Mouse (Mus musculus) heart, embryonic 13.5 days (tissue): ENCODE results near the gene Zfp715. TPM values are rescaled to one million over a fixed set of nuclear protein-coding genes. Genes with fewer than 3 reads are reported as not detected.
"Not testable (repeated sequence)": the region's sequence is repeated elsewhere in the genome, so short reads cannot be mapped to it uniquely, and the experiment has no call there.

Experiments used
- ATAC-seq: fragments of 200-750 bp; cut with Nextera tagmentation; 2 replicates; pipeline ENCODE4 v1.8.0; 2017; ENCODE audit warnings: moderate TSS enrichment; ENCODE audit not compliant: insufficient number of reproducible peaks, low FRiP score, low TSS enrichment; ENCODE audit errors: extremely low read depth
- H3K27ac ChIP-seq: fragments of 300-500 bp; sonication (generic); replicated peaks from 2 replicates; pipeline ENCODE4 v1.5.1; 2015; ENCODE audit warnings: moderate library complexity, mild to moderate bottlenecking, inconsistent platforms
- H3K27me3 ChIP-seq: fragments of 300-500 bp; sonication (generic); replicated peaks from 2 replicates; pipeline ENCODE4 v1.6.1; 2015; ENCODE audit warnings: mild to moderate bottlenecking, inconsistent platforms
- H3K36me3 ChIP-seq: fragments of 300-500 bp; sonication (generic); 2 replicates; pipeline ENCODE4 v1.6.1; 2015; ENCODE audit warnings: mild to moderate bottlenecking, inconsistent platforms
- H3K4me1 ChIP-seq: fragments of 300-500 bp; sonication (generic); 2 replicates; pipeline ENCODE4 v1.6.1; 2015; ENCODE audit warnings: inconsistent platforms
- H3K4me2 ChIP-seq: fragments of 300-500 bp; sonication (generic); 2 replicates; pipeline ENCODE4 v1.6.1; 2015; ENCODE audit warnings: inconsistent platforms, mild to moderate bottlenecking, moderate library complexity
- H3K4me3 ChIP-seq: fragments of 300-500 bp; sonication (generic); 2 replicates; pipeline ENCODE4 v1.5.1; 2015; ENCODE audit warnings: moderate library complexity, mild to moderate bottlenecking, inconsistent platforms
- H3K9ac ChIP-seq: fragments of 300-500 bp; sonication (generic); 2 replicates; pipeline ENCODE4 v1.6.1; 2015; ENCODE audit warnings: inconsistent platforms, mild to moderate bottlenecking, moderate library complexity
- H3K9me3 ChIP-seq: fragments of 300-500 bp; sonication (generic); 2 replicates; pipeline ENCODE4 v1.6.1; 2016; ENCODE audit warnings: inconsistent platforms
- WGBS: fragments of 180-500 bp; shearing (Covaris S2); methylation state at CpG from one replicate; pipeline ENCODE4 v1.1.7; 2015; ENCODE audit warnings: mixed read lengths; 5-methylcytosine and 5-hydroxymethylcytosine counted together
- polyA plus RNA-seq: library from polyadenylated mRNA; unstranded; fragments of >200 nt; fragmentation: Nextera tagmentation; extraction: Ambion mirVana; gene quantifications from 2 replicates; pipeline ENCODE4 v1.2.1, GENCODE M21; 2015

Gene Zfp715
- polyA plus RNA-seq: 8.2 and 8.8 TPM in 2 replicates

DNA sequence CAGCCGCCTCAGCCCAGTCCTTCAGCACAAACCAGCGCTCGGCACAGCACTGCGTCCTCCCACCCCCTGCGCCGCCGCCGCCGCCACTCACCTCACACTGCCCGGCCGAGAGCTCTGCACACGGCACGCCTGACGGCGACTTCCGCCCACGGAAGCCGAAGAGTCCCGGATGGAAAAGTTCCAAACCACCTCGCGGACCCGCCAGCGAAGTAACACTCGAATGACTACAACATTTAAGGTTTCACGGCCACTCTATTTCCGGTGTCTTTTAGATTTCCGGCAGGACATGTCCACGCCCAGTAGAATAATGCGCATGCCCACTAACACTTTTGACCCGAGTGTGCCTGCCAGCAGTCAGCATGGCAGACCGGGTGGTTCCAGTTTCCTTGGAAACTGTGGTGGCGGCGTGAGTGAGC, at the start of gene Zfp715:
Gene Zfp715 (minus strand): TSS at position 282 of the 416 bp plus-strand sequence.
- Histone ChIP-seq H3K9ac (peak within 1 kb of the TSS; percentile 93), H3K27ac (peak within 1 kb of the TSS; percentile 91), H3K4me1 (peaks cover 28% of the 10 kb centered on the region), H3K4me2 (peak within 1 kb of the TSS; percentile 83), H3K36me3 (peaks cover 28% of the 10 kb centered on the region), H3K27me3 (no peaks in the 10 kb centered on the region), H3K4me3 (peak within 1 kb of the TSS; percentile 91), H3K9me3 (no peaks in the 10 kb centered on the region)
- under 1% methylated on average over 33 of the region's 33 CpGs for WGBS
- ATAC-seq: peak; percentile 74

GRCm38 (mm10) chr7:43362021-43362420, 48.9 kb upstream of the Zfp715 start:
- WGBS: 60% methylated on average over 4 of the region's 4 CpGs

DNA sequence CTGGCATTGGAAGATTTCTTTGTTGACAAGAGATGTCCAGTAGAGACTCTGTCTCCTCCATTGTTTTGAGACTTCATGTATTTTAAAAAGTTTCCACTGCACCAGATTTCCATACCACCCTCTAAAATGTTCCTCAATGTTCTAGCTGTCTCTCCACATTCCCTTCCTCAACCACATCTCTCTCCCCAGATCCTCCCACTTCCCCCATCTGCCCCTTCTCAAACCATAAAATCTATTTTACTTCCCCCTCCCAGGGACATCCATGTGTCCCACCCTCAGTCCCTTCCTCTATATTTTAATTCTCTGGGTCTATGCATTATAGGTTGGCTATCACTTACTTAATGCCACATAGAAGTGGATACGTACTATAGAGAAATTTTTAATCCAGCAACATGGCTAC, 48.3 kb upstream of the Zfp715 start:
- WGBS: 74% methylated on average over 1 of the region's 1 CpGs
- no peak overlapping the region for H3K27ac ChIP-seq
- H3K4me2 ChIP-seq: no peak overlapping the region
- no peaks in the 10 kb centered on the region for H3K4me1 ChIP-seq
- no peaks in the 10 kb centered on the region for H3K36me3 ChIP-seq
- ATAC-seq: no peak
- H3K4me3 ChIP-seq: no peak overlapping the region
- no peaks in the 10 kb centered on the region for H3K9me3 ChIP-seq
- H3K27me3 ChIP-seq: no peaks in the 10 kb centered on the region
- no peak overlapping the region for H3K9ac ChIP-seq

More at GRCm38 (mm10) chr7:43362021-43362420, 48.9 kb upstream of the Zfp715 start:
- H3K36me3 ChIP-seq: no peaks in the 10 kb centered on the region
- no peaks in the 10 kb centered on the region for H3K9me3 ChIP-seq
- no peaks in the 10 kb centered on the region for H3K4me1 ChIP-seq
- H3K27ac ChIP-seq: no peak overlapping the region
- no peak overlapping the region for H3K4me3 ChIP-seq
- no peak overlapping the region for H3K9ac ChIP-seq
- no peak overlapping the region for H3K4me2 ChIP-seq
- no peaks in the 10 kb centered on the region for H3K27me3 ChIP-seq
- ATAC-seq: no peak

- WGBS: 77% methylated on average over 3 of the region's 3 CpGs
These were observed 45.5 kb upstream of the Zfp715 start for GRCm38 (mm10) chr7:43358556-43358955.

GRCm38 (mm10) chr7:43354893-43355835, 42.1 kb upstream of the Zfp715 start:
- Histone ChIP-seq H3K36me3 (no peaks in the 10 kb centered on the region), H3K9ac (no peak overlapping the region), H3K27ac (no peak overlapping the region), H3K4me2 (peak overlapping the region; percentile 18), H3K4me1 (0 out of 2 replicates have a peak, but pooled peaks cover 3% of the 10 kb centered on the region), H3K9me3 (no peaks in the 10 kb centered on the region), H3K4me3 (no peak overlapping the region), H3K27me3 (no peaks in the 10 kb centered on the region)
- 6% methylated on average over 12 of the region's 12 CpGs for WGBS
- no peak for ATAC-seq

More at GRCm38 (mm10) chr7:43358556-43358955, 45.5 kb upstream of the Zfp715 start:
- Histone ChIP-seq H3K4me1 (0 out of 2 replicates have a peak, but pooled peaks cover 3% of the 10 kb centered on the region), H3K9ac (no peak overlapping the region), H3K27me3 (no peaks in the 10 kb centered on the region), H3K4me2 (no peak overlapping the region), H3K36me3 (no peaks in the 10 kb centered on the region), H3K4me3 (no peak overlapping the region), H3K27ac (no peak overlapping the region), H3K9me3 (no peaks in the 10 kb centered on the region)
- ATAC-seq: no peak

DNA sequence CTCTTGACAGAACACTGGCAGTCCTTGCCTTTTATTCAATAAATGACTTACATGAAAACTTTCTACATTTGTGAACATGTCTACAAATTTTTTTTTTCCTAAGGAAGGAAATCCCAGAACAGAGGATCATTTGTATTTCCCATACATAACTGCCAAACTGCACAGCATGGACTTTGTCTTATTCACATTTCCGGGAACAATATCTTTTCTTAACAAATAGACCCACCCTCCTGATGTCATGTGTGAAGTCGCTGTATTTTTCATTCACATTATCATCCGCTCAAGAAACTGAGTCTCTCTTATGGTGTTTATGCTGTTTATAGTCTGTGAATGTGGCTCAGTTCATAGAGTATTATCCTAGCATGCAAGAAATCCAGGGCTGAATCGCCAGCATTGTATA, 40.7 kb upstream of the Zfp715 start:
- H3K4me1 ChIP-seq: 0 out of 2 replicates have a peak, but pooled peaks cover 3% of the 10 kb centered on the region
- H3K9me3 ChIP-seq: no peaks in the 10 kb centered on the region
- no peaks in the 10 kb centered on the region for H3K36me3 ChIP-seq
- 66% methylated on average over 4 of the region's 4 CpGs for WGBS
- no peak overlapping the region for H3K4me2 ChIP-seq
- no peak overlapping the region for H3K9ac ChIP-seq
- no peak overlapping the region for H3K27ac ChIP-seq
- no peak overlapping the region for H3K4me3 ChIP-seq
- H3K27me3 ChIP-seq: no peaks in the 10 kb centered on the region
- ATAC-seq: no peak

- Histone ChIP-seq H3K9me3 (no peaks in the 10 kb centered on the region), H3K4me1 (0 out of 2 replicates have a peak, but pooled peaks cover 3% of the 10 kb centered on the region), H3K4me2 (no peak overlapping the region), H3K27ac (no peak overlapping the region), H3K36me3 (no peaks in the 10 kb centered on the region), H3K9ac (no peak overlapping the region), H3K27me3 (no peaks in the 10 kb centered on the region), H3K4me3 (no peak overlapping the region)
- 52% methylated on average over 4 of the region's 4 CpGs for WGBS
- no peak for ATAC-seq
These were observed 40.0 kb upstream of the Zfp715 start for GRCm38 (mm10) chr7:43353118-43353517.

GRCm38 (mm10) chr7:43351154-43351553, 38.1 kb upstream of the Zfp715 start, which contains the start of gene Siglecf:
Gene Siglecf, plus strand, starts transcription at chr7:43351341.
- Histone ChIP-seq H3K4me2 (no peak within 1 kb of the TSS), H3K27ac (no peak within 1 kb of the TSS), H3K4me3 (no peak within 1 kb of the TSS), H3K9me3 (no peaks in the 10 kb centered on the region), H3K4me1 (0 out of 2 replicates have a peak, but pooled peaks cover 3% of the 10 kb centered on the region), H3K9ac (no peak within 1 kb of the TSS), H3K27me3 (no peaks in the 10 kb centered on the region), H3K36me3 (no peaks in the 10 kb centered on the region)
- 41% methylated on average over 3 of the region's 3 CpGs for WGBS
- no peak for ATAC-seq

GRCm38 (mm10) chr7:43349623-43350022, 36.5 kb upstream of the Zfp715 start:
- not testable (repeated sequence) for H3K4me2 ChIP-seq, H3K9me3 ChIP-seq, ATAC-seq, H3K4me3 ChIP-seq, H3K27ac ChIP-seq, H3K36me3 ChIP-seq, H3K27me3 ChIP-seq, H3K9ac ChIP-seq, H3K4me1 ChIP-seq
- WGBS: 56% methylated on average over 5 of the region's 5 CpGs

GRCm38 (mm10) chr7:43346571-43346970, 33.5 kb upstream of the Zfp715 start:
- Histone ChIP-seq H3K4me2 (no peak overlapping the region), H3K9me3 (no peaks in the 10 kb centered on the region), H3K9ac (no peak overlapping the region), H3K27me3 (no peaks in the 10 kb centered on the region), H3K27ac (no peak overlapping the region), H3K4me3 (no peak overlapping the region), H3K4me1 (no peaks in the 10 kb centered on the region), H3K36me3 (no peaks in the 10 kb centered on the region)
- WGBS: 65% methylated on average over 1 of the region's 1 CpGs
- no peak for ATAC-seq

GRCm38 (mm10) chr7:43346148-43346547, 33.1 kb upstream of the Zfp715 start:
- H3K4me1 ChIP-seq: no peaks in the 10 kb centered on the region
- WGBS: 61% methylated on average over 4 of the region's 4 CpGs
- H3K9ac ChIP-seq: no peak overlapping the region
- no peaks in the 10 kb centered on the region for H3K36me3 ChIP-seq
- no peak overlapping the region for H3K27ac ChIP-seq
- H3K27me3 ChIP-seq: no peaks in the 10 kb centered on the region
- H3K4me3 ChIP-seq: no peak overlapping the region
- no peaks in the 10 kb centered on the region for H3K9me3 ChIP-seq
- no peak for ATAC-seq
- H3K4me2 ChIP-seq: no peak overlapping the region
